Comparison of ENCODE assay signal across 8 mouse cellular contexts in the genomic region with DNA sequence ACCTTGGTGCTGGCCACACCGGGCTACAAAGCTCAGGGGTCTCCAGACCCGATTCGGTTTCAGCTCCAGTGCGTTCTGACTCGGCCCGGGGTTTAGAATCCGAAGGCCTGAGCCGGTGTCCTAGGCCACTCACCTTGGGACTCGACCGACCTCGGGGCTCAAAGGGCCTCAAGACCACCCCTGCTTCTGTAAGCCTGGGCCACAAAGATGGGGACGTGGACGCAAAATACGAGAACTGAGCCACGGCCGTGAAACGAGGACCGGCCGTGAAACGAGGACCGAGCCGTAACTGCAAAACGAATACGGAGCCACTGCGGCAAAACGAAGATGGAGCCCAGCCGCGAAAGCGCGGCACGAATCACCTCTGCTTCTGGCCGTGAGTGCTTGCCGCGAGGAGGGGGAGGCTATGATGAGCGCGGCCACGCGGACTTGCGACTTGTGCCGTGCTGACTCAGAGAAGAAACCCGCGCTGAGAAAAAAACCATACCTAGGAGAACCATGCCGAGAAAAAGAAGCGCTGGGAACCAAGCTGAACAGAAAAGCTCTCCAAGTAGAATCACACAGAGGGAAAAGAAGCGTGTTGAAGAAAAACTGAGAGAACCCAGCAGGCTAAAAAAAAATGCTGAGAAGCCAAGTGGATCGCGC.
DNase-seq lines count a peak whose midpoint lies in the region; ATAC-seq and TF ChIP-seq lines count a peak whose summit lies in the region.

No protein-coding gene starts in this region.

- TF ChIP-seq POLR2A in kidney, adult 2 months (IDR thresholded peaks at IDR 0.05; ENCODE audit: low read depth, low read length): no peak

- no peaks in the 10 kb centered on the region for H3K9me3 ChIP-seq in liver, embryonic 15.5 days (replicated peaks)

- WGBS in kidney, adult 2 months: 56% methylated on average over 47 of the region's 47 CpGs
- WGBS in liver, embryonic 15.5 days (ENCODE audit: insufficient replicate concordance): 44% methylated on average over 47 of the region's 47 CpGs

- peak overlapping the region; percentile 63 for H3K9ac ChIP-seq in liver, embryonic 15.5 days

- H3K4me2 ChIP-seq in liver, embryonic 15.5 days: peak overlapping the region; percentile 68

- no peaks in the 10 kb centered on the region for H3K36me3 ChIP-seq in kidney, adult 2 months (ENCODE audit: control insufficient read depth, insufficient read depth, low read length)
- H3K36me3 ChIP-seq in liver, embryonic 15.5 days (replicated peaks): no peaks in the 10 kb centered on the region

- H3K4me1 ChIP-seq in kidney, adult 2 months (ENCODE audit: control insufficient read depth, insufficient read depth, low read length): no peaks in the 10 kb centered on the region
- H3K4me1 ChIP-seq in liver, embryonic 15.5 days (replicated peaks): peaks cover 17% of the 10 kb centered on the region

- no peak overlapping the region for H3K27ac ChIP-seq in kidney, adult 2 months (ENCODE audit: insufficient read depth, low read depth, low read length)
- peak overlapping the region; percentile 74 for H3K27ac ChIP-seq in liver, embryonic 15.5 days (replicated peaks)

- peak overlapping the region; percentile 62 for H3K4me3 ChIP-seq in kidney, adult 2 months (ENCODE audit: insufficient read depth, low read depth, low read length)
- H3K4me3 ChIP-seq in liver, embryonic 15.5 days (replicated peaks): peak overlapping the region; percentile 66

- no peaks in the 10 kb centered on the region for H3K27me3 ChIP-seq in kidney, adult 2 months (replicated peaks; ENCODE audit: control insufficient read depth, insufficient read depth, low read length)
- no peaks in the 10 kb centered on the region for H3K27me3 ChIP-seq in liver, embryonic 15.5 days

- no peak for ATAC-seq in liver, embryonic 15.5 days (ENCODE audit: insufficient read depth)

- DNase-seq in layer of hippocampus, adult 11-12 months (ENCODE audit: low spot score): peak; percentile 28
- no peak for DNase-seq in layer of hippocampus, adult 9-10 months (ENCODE audit: low spot score)
- DNase-seq in cerebellum, adult 9-10 months: peak; percentile 28
- peak; percentile 29 for DNase-seq in gastrocnemius, postnatal 25 days
- DNase-seq in kidney, adult 2 months: peak; percentile 51
- DNase-seq in neural tube, embryonic 10.5 days (ENCODE audit: extremely low spot score, low spot score): peak; percentile 56
- DNase-seq in testis, postnatal 14 days (ENCODE audit: low spot score): peak; percentile 73

- TF ChIP-seq CTCF in kidney, adult 2 months (conservative IDR thresholded peaks at IDR 0.05; ENCODE audit: insufficient read depth, insufficient read length, low read depth, low read length): no peak
